Mouse (Mus musculus): ENCODE results near the gene Opa1. TPM values are rescaled to one million over a fixed set of nuclear protein-coding genes. Genes with fewer than 3 reads are reported as not detected.
A peak's percentile ranks its signal among the peaks of the same experiment; 100 is the strongest.

Gene Opa1
- polyA plus RNA-seq, 1 experiment from 2014 or later = 64.8 TPM

DNA sequence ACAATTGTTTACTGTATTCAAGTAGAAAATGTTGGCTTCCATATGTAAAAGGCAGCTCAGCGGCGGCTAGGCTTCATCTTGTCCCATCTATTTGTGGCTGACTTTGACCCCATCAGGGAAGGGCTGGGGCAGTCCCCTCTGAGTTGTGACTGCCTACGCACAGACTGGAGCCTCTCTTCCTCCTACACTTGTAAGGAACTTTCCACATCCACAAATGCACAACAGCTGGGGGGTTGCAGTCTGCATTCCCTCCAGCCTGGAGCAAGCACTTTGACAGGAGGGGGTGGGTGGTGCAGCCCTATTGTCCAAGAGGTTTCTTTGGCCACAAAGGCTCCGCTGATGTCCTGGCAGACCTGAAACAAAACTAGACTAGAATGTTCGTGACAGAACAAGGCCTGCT is 100.5 kb downstream of the Opa1 start:
- ATAC-seq (ENCODE audit: low read depth) = no peak
- Histone ChIP-seq H3K9me3 (ENCODE audit: control insufficient read depth, low read length) (no peaks in the 10 kb centered on the region), H3K9ac (replicated peaks; ENCODE audit: low read depth, low read length) (no peak overlapping the region), H3K4me1 (ENCODE audit: control insufficient read depth, insufficient read depth, low read length) (peaks cover 13% of the 10 kb centered on the region), H3K4me3 (ENCODE audit: low read depth, low read length) (no peak overlapping the region), H3K4me2 (ENCODE audit: low read depth, low read length) (no peak overlapping the region), H3K36me3 (ENCODE audit: control insufficient read depth, insufficient read depth, low read length) (no peaks in the 10 kb centered on the region), H3K27ac (ENCODE audit: low read depth, low read length) (no peak overlapping the region), H3K27me3 (ENCODE audit: control insufficient read depth, insufficient read depth, low read length) (no peaks in the 10 kb centered on the region)
- 59% methylated on average over 5 of the region's 5 CpGs for WGBS

DNA sequence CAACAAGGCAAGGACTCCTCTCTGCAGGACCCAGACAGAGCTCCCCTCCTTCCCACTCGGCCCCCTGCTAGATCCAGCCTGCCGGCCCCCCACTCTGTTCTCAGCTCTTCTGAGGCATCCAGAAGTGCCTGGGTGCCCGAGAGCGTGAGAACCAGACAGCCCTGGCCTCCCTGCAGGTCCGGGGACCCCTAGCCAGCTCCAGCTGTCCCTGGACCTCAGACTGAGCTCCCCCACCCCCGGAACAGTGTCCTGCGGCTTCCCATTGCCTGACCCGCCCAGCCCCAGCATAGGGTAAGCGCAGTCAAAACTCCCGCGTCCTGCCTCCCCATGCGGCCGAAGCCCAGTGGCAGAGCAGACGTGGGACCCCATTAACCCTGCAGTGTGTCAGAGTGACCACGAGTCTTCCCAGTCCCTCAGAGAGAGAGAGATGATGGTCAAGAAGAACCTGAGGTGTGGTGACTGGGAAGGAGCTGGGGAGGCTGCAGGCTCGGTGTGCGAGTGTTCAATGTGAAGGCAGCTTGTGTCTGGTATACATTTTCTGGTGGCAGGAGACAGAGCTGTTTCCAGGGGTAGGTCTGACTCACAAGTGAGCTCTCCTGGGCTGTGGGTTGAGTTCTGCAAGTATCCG is 101.5 kb downstream of the Opa1 start:
- no peak for ATAC-seq (ENCODE audit: low read depth)
- Histone ChIP-seq H3K27ac (ENCODE audit: low read depth, low read length) (no peak overlapping the region), H3K27me3 (ENCODE audit: control insufficient read depth, insufficient read depth, low read length) (no peaks in the 10 kb centered on the region), H3K4me2 (ENCODE audit: low read depth, low read length) (no peak overlapping the region), H3K4me3 (ENCODE audit: low read depth, low read length) (no peak overlapping the region), H3K9me3 (ENCODE audit: control insufficient read depth, low read length) (no peaks in the 10 kb centered on the region), H3K4me1 (ENCODE audit: control insufficient read depth, insufficient read depth, low read length) (peaks cover 13% of the 10 kb centered on the region), H3K36me3 (ENCODE audit: control insufficient read depth, insufficient read depth, low read length) (no peaks in the 10 kb centered on the region), H3K9ac (replicated peaks; ENCODE audit: low read depth, low read length) (no peak overlapping the region)
- 66% methylated on average over 18 of the region's 18 CpGs for WGBS

DNA sequence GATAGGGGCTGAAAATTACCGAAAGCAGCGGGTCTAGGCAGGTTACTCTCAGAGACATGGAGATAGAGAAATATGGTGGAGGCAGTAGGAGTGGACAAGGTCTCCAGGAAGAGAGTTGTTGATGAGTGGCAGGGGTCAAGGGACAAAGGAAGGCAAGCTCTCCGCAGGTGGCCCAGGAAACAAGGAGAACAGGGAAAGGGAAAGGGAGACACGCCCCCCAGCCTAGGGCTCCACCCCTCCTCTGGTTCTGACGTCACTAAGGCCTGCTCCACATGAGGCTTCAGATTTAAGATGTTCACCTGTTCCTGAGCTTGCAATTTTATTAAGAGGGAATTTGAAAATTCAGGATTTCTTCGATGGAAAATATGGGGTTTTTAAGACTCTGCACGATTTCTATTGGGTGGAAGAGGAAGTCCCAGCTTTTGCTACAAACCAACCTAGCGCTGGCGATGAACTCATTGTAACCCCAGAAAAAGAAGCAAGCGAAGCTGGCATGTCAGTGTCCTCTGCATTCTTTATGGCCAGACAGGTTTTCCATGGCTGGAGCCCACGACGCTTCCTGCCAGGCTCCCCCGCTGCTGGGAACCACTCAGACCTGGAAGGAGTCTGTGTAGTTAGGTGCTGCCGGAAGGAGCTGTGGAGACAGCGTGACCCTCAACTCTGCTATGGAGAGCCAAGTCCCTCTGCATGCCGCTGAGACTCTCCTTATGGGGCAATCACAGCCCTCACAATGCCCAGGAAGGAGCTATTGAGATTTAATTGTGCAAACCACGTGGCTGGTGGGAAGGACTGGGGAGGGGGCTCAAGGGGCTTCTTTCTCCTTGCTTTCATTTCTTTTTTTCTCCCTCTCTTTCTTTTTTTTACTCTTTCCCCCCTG is 103.7 kb downstream of the Opa1 start:
- peak overlapping the region; percentile 42 for H3K4me2 ChIP-seq (ENCODE audit: low read depth, low read length)
- H3K4me1 ChIP-seq (ENCODE audit: control insufficient read depth, insufficient read depth, low read length) = peaks cover 13% of the 10 kb centered on the region
- H3K36me3 ChIP-seq (ENCODE audit: control insufficient read depth, insufficient read depth, low read length) = no peaks in the 10 kb centered on the region
- H3K27ac ChIP-seq (ENCODE audit: low read depth, low read length) = no peak overlapping the region; the same call in 1 of the 2 replicates
- H3K9me3 ChIP-seq (ENCODE audit: control insufficient read depth, low read length) = no peaks in the 10 kb centered on the region
- H3K4me3 ChIP-seq (ENCODE audit: low read depth, low read length) = no peak overlapping the region
- H3K27me3 ChIP-seq (ENCODE audit: control insufficient read depth, insufficient read depth, low read length) = no peaks in the 10 kb centered on the region
- WGBS = 12% methylated on average over 17 of the region's 17 CpGs
- H3K9ac ChIP-seq (replicated peaks; ENCODE audit: low read depth, low read length) = no peak overlapping the region
- peak; percentile 64; the same call in 1 of the 2 replicates for ATAC-seq (ENCODE audit: low read depth)

DNA sequence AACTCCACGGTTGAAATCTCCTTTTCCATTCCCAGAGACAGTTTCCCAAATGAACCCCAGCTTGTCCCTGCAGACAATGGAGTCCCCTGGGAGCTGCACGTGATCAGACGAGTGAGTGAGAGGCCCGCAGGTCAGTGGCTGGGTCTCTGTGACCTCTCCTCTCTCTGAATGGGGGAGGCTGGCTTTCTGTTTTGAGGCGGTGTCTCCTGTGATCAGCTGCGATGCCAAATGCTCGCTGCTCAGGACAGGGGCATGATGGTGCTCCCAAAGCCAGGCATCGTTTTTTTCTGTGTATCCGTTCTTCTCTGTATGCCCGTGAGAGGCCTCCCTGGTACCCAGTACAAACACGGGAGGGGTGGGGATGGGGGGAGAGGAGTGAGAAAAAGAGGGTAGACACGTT is 104.4 kb downstream of the Opa1 start:
- no peak overlapping the region for H3K9ac ChIP-seq (replicated peaks; ENCODE audit: low read depth, low read length)
- ATAC-seq (ENCODE audit: low read depth) = peak; percentile 39; the same call in 1 of the 2 replicates
- no peaks in the 10 kb centered on the region for H3K27me3 ChIP-seq (ENCODE audit: control insufficient read depth, insufficient read depth, low read length)
- H3K27ac ChIP-seq (ENCODE audit: low read depth, low read length) = no peak overlapping the region
- H3K9me3 ChIP-seq (ENCODE audit: control insufficient read depth, low read length) = no peaks in the 10 kb centered on the region
- no peaks in the 10 kb centered on the region for H3K36me3 ChIP-seq (ENCODE audit: control insufficient read depth, insufficient read depth, low read length)
- H3K4me2 ChIP-seq (ENCODE audit: low read depth, low read length) = peak overlapping the region; percentile 12; the same call in 1 of the 2 replicates
- peaks cover 17% of the 10 kb centered on the region for H3K4me1 ChIP-seq (ENCODE audit: control insufficient read depth, insufficient read depth, low read length)
- WGBS = 5% methylated on average over 12 of the region's 12 CpGs
- no peak overlapping the region for H3K4me3 ChIP-seq (ENCODE audit: low read depth, low read length)

DNA sequence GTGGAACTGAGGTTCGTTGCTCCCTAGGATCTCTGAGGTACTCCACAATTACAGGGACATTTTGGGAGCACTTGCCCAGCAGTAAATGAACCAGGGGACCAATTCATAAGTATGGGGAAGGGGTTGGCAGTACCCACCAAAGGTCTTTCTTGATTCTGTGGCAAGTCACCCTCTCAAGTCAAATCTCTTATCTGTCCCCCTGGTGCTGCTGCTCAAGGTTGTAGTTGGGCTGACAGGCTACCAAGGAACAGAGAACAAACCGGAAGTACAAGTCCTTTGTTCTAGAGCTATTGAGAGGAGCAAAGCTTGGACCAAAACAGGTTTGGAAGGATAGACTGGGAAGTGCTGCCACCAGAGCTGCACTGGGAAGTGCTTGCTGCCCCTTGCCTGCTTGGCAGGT is 105.0 kb downstream of the Opa1 start:
- Histone ChIP-seq H3K36me3 (ENCODE audit: control insufficient read depth, insufficient read depth, low read length) (no peaks in the 10 kb centered on the region), H3K4me1 (ENCODE audit: control insufficient read depth, insufficient read depth, low read length) (peaks cover 17% of the 10 kb centered on the region), H3K9me3 (ENCODE audit: control insufficient read depth, low read length) (no peaks in the 10 kb centered on the region), H3K4me3 (ENCODE audit: low read depth, low read length) (no peak overlapping the region), H3K27me3 (ENCODE audit: control insufficient read depth, insufficient read depth, low read length) (no peaks in the 10 kb centered on the region), H3K9ac (replicated peaks; ENCODE audit: low read depth, low read length) (no peak overlapping the region), H3K27ac (ENCODE audit: low read depth, low read length) (no peak overlapping the region), H3K4me2 (ENCODE audit: low read depth, low read length) (no peak overlapping the region)
- ATAC-seq (ENCODE audit: low read depth) = no peak
- 50% methylated on average over 2 of the region's 2 CpGs for WGBS

DNA sequence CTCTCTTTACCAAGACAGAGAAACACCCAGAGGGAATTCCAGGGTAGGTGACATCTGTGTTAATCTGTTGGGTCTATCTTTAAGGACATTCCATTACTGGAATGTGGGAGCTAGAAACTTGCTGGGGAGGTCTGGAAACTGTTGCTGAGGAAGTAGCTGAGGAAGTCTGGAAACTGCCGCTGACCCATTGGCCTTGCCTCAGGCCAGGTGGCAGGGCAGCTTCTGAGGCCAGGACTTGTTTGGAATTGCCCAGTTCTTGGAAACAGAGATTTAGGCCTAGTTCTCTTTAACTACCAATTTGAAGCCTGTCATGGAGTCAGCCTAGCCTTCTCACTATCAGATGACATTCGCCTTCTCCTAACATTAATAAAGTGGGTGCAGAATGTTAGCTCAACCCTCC is 105.5 kb downstream of the Opa1 start:
- H3K36me3 ChIP-seq (ENCODE audit: control insufficient read depth, insufficient read depth, low read length) = no peaks in the 10 kb centered on the region

DNA sequence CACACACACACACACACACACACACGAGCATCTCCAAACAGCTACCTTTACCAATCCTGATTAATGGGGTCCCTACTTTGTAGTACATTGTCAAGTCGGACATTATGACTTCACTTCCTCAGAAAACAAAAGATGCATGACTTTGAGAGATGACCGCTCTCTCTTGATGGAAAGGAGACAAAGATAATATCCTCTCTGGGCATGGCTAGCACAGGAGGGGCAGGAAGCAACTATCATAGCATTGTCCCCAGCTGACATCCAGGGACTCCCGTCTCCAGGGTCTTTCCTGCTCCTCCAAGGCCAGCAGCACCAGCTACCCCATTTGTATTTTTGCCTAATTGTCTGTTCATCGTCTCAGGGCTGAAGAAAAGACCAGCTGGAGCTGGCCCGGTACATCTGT is 107.0 kb downstream of the Opa1 start:
- no peak overlapping the region for H3K27ac ChIP-seq (ENCODE audit: low read depth, low read length)
- no peak for ATAC-seq (ENCODE audit: low read depth)
- 44% methylated on average over 6 of the region's 6 CpGs for WGBS
- no peak overlapping the region for H3K4me2 ChIP-seq (ENCODE audit: low read depth, low read length)
- H3K4me1 ChIP-seq (ENCODE audit: control insufficient read depth, insufficient read depth, low read length) = peaks cover 17% of the 10 kb centered on the region
- no peaks in the 10 kb centered on the region for H3K36me3 ChIP-seq (ENCODE audit: control insufficient read depth, insufficient read depth, low read length)
- no peaks in the 10 kb centered on the region for H3K27me3 ChIP-seq (ENCODE audit: control insufficient read depth, insufficient read depth, low read length)
- H3K4me3 ChIP-seq (ENCODE audit: low read depth, low read length) = no peak overlapping the region
- no peaks in the 10 kb centered on the region for H3K9me3 ChIP-seq (ENCODE audit: control insufficient read depth, low read length)
- H3K9ac ChIP-seq (replicated peaks; ENCODE audit: low read depth, low read length) = no peak overlapping the region

More for the DNA sequence above, 105.5 kb downstream of the Opa1 start:
- H3K4me2 ChIP-seq (ENCODE audit: low read depth, low read length) = no peak overlapping the region
- 94% methylated on average over 2 of the region's 2 CpGs for whole genome bisulfite sequencing
- no peaks in the 10 kb centered on the region for H3K27me3 ChIP-seq (ENCODE audit: control insufficient read depth, insufficient read depth, low read length)
- H3K4me3 ChIP-seq (ENCODE audit: low read depth, low read length) = no peak overlapping the region
- H3K27ac ChIP-seq (ENCODE audit: low read depth, low read length) = no peak overlapping the region
- H3K9ac ChIP-seq (replicated peaks; ENCODE audit: low read depth, low read length) = no peak overlapping the region
- ATAC-seq (ENCODE audit: low read depth) = no peak
- no peaks in the 10 kb centered on the region for H3K9me3 ChIP-seq (ENCODE audit: control insufficient read depth, low read length)
- peaks cover 17% of the 10 kb centered on the region for H3K4me1 ChIP-seq (ENCODE audit: control insufficient read depth, insufficient read depth, low read length)

DNA sequence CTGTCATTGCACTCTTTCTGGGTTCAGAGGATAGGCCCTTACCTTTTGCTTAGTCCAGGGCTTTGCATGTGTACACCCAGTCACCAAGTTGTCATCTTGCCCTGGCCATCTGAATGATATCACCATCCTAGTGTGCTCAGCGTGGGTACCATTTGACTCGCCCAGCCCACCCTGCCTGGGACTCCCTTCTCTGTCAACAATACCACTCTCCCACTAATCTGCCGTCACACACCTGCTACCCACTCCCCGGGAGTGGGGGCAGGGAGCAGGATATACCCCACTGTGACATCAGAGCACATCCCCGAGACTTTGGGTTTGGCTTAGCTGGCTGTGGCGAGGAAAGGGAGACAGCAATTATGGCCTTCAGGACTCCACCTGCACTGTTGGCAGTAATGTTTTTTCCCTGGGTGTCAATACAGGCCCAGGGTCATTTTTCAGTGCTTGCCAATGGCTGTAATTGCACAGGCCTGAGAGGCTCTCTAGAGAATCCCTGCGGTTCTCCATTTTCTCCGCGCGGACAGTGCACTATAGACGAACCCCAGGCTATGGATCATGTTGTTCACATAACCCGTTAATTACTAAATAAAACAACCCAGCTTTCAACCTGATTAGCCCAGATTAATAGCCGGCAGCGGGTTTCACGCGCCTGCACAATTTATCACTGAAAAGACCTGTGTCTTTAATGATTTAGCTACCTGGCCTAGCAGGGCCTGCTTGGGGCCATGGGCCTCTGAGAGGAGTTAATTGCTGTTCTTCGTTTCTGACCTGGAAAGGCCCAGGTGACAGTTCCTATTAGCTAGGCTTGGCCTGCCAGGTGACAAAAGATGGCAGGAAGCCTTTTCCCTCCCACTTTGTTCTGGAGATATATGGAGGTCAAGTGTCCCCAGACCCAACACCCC is 109.1 kb downstream of the Opa1 start:
- Histone ChIP-seq H3K9ac (replicated peaks; ENCODE audit: low read depth, low read length) (no peak overlapping the region), H3K36me3 (ENCODE audit: control insufficient read depth, insufficient read depth, low read length) (no peaks in the 10 kb centered on the region), H3K27ac (ENCODE audit: low read depth, low read length) (no peak overlapping the region), H3K4me1 (ENCODE audit: control insufficient read depth, insufficient read depth, low read length) (peaks cover 13% of the 10 kb centered on the region), H3K4me3 (ENCODE audit: low read depth, low read length) (no peak overlapping the region), H3K9me3 (ENCODE audit: control insufficient read depth, low read length) (no peaks in the 10 kb centered on the region), H3K4me2 (ENCODE audit: low read depth, low read length) (no peak overlapping the region), H3K27me3 (ENCODE audit: control insufficient read depth, insufficient read depth, low read length) (no peaks in the 10 kb centered on the region)
- ATAC-seq (ENCODE audit: low read depth) = peak; percentile 66; the same call in 1 of the 2 replicates
- 23% methylated on average over 17 of the region's 17 CpGs for WGBS
